Mouse (Mus musculus) right cerebral cortex, postnatal 25 days (tissue): Measurements from ENCODE around the gene Syt7.

Source experiments
- DNase-seq: peaks from one replicate; pipeline ENCODE4 v3.0.0; 2022

Gene Syt7

GRCm38 (mm10) chr19:10461584-10461983, 72.7 kb downstream of the Syt7 start:
- DNase-seq, result no peak

- no peak for DNase-seq
Measured at GRCm38 (mm10) chr19:10464427-10464826, 75.5 kb downstream of the Syt7 start.

- no peak for DNase-seq
Measured at GRCm38 (mm10) chr19:10469171-10469658, 80.3 kb downstream of the Syt7 start.

- DNase-seq, result peak; percentile 43
Measured at GRCm38 (mm10) chr19:10472958-10473357, 84.1 kb downstream of the Syt7 start.

GRCm38 (mm10) chr19:10473779-10474178, 84.9 kb downstream of the Syt7 start:
- DNase-seq, result no peak

- DNase-seq, result no peak
Measured at GRCm38 (mm10) chr19:10479541-10479940, 90.7 kb downstream of the Syt7 start.

GRCm38 (mm10) chr19:10482703-10483102, 93.8 kb downstream of the Syt7 start, which contains the start of gene Ppp1r32:
TSS of gene Ppp1r32 (minus strand) at chr19:10482928.
- DNase-seq, result no peak

GRCm38 (mm10) chr19:10486264-10486738, 97.4 kb downstream of the Syt7 start:
- DNase-seq, result peak; percentile 51

- no peak for DNase-seq
Measured at GRCm38 (mm10) chr19:10495670-10496069, 106.8 kb downstream of the Syt7 start.

- no peak for DNase-seq
Measured at GRCm38 (mm10) chr19:10496976-10497375, 108.1 kb downstream of the Syt7 start.

- no peak for DNase-seq
Measured at GRCm38 (mm10) chr19:10497512-10498160, 108.7 kb downstream of the Syt7 start.

GRCm38 (mm10) chr19:10500581-10500980, 111.7 kb downstream of the Syt7 start:
- DNase-seq, result no peak

- no peak for DNase-seq
Measured at GRCm38 (mm10) chr19:10502571-10502970, 113.7 kb downstream of the Syt7 start.
